Mouse (Mus musculus) neural tube, embryonic 11.5 days (tissue): ENCODE data around the gene Mcur1. TPM values are rescaled to one million over a fixed set of nuclear protein-coding genes. Genes with fewer than 3 reads are reported as not detected.

ENCODE experiments used
- ATAC-seq: fragments of 200-750 bp; cut with Nextera tagmentation; 2 replicates; pipeline ENCODE4 v1.8.0; 2017; ENCODE audit warnings: moderate number of reproducible peaks, mild to moderate bottlenecking, moderate TSS enrichment, moderate library complexity; ENCODE audit not compliant: insufficient read depth, low FRiP score, low TSS enrichment
- DNase-seq: peaks from one replicate; pipeline ENCODE4 v3.0.0-alpha.2; 2015; ENCODE audit warnings: low spot score
- H3K27ac ChIP-seq: fragments of 300-500 bp; sonication (generic); 2 replicates; pipeline ENCODE4 v1.5.1; 2014; ENCODE audit warnings: low read depth, mild to moderate bottlenecking, low read length
- H3K27me3 ChIP-seq: fragments of 300-500 bp; sonication (generic); 2 replicates; pipeline ENCODE4 v1.6.1; 2014; ENCODE audit warnings: mild to moderate bottlenecking, low read length, mixed read lengths; ENCODE audit not compliant: control insufficient read depth, insufficient read depth
- H3K36me3 ChIP-seq: fragments of 300-500 bp; sonication (generic); 2 replicates; pipeline ENCODE4 v1.6.1; 2014; ENCODE audit warnings: mild to moderate bottlenecking, low read length, moderate library complexity, mixed read lengths; ENCODE audit not compliant: control insufficient read depth, insufficient read depth
- H3K4me1 ChIP-seq: fragments of 300-500 bp; sonication (generic); 2 replicates; pipeline ENCODE4 v1.6.1; 2014; ENCODE audit warnings: low read length, mixed read lengths; ENCODE audit not compliant: control insufficient read depth, insufficient read depth
- H3K4me2 ChIP-seq: fragments of 300-500 bp; sonication (generic); 2 replicates; pipeline ENCODE4 v1.6.1; 2014; ENCODE audit warnings: low read depth, mild to moderate bottlenecking, moderate library complexity
- H3K4me3 ChIP-seq: fragments of 300-500 bp; sonication (generic); 2 replicates; pipeline ENCODE4 v1.5.1; 2014; ENCODE audit warnings: low read depth, low read length
- H3K9ac ChIP-seq: fragments of 300-500 bp; sonication (generic); 2 replicates; pipeline ENCODE4 v1.6.1; 2014; ENCODE audit warnings: mild to moderate bottlenecking, low read length
- H3K9me3 ChIP-seq: fragments of 300-500 bp; sonication (generic); 2 replicates; pipeline ENCODE4 v1.6.1; 2016; ENCODE audit warnings: low read length; ENCODE audit not compliant: control insufficient read depth
- WGBS: fragments of 180-500 bp; shearing (Covaris S2); extraction: QIAGEN DNeasy Blood & Tissue Kit; methylation state at CpG from one replicate; pipeline ENCODE4 v1.1.7; 2014; 5-methylcytosine and 5-hydroxymethylcytosine counted together
- polyA plus RNA-seq: library from polyadenylated mRNA; unstranded; fragments of >200 nt; fragmentation: Nextera tagmentation; extraction: Ambion mirVana; gene quantifications from 2 replicates; pipeline ENCODE4 v1.2.1, GENCODE M21; 2014

Mcur1 gene
- polyA plus RNA-seq, 1 experiment from 2014 or later = 14.7 TPM

DNA sequence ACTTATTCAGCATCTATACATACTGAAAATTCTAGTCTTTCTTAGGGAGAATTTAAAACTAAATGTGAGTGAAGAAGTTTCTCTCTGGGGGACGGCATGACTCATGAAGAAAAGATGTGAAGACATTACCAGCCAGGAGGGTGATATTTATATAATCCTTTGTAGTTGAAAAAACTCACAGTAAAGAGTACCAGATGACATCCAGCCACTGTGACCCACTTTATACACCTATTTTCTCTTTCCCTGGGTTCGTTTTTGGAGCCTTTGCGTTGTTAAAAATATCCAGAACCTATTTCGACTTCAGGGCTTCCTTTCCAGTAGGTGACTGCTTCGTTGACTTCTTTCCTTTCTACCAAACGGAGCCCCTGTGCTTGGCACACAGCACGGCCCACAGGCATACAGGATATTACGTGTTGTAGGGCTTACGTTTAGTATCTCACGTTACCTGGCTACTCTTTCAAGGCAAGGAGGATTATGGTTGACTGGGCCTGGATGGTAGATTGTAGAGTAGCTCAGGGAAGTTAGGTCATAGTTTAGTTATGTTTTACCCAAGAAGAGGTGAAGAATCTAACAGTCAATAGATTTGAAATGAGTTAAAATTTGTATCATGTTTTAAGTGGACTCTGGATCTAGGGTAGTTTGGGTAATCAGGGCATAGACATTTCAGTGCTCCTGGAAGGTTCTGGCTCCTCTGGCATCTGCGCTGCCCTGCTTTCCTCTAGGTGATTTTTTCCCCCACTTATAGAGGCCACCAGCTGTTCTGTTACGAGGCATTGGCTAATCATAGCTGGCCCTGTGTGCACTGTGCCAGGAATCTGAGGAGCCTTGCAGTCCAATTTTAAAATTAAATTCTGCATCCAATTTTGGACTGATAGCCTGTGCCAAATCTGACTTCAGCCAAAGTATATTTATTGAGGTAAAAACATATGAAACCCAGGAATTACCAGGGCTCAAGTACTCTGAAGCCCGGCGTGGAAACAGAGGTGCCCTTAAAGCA, 28.2 kb upstream of the Mcur1 start:
- no peaks in the 10 kb centered on the region for H3K36me3 ChIP-seq
- H3K9me3 ChIP-seq = no peaks in the 10 kb centered on the region
- no peak overlapping the region for H3K9ac ChIP-seq
- no peak overlapping the region for H3K4me3 ChIP-seq
- H3K27ac ChIP-seq = no peak overlapping the region
- DNase-seq = no peak
- ATAC-seq = no peak
- no peaks in the 10 kb centered on the region for H3K4me1 ChIP-seq
- WGBS = 87% methylated on average over 14 of the region's 14 CpGs
- no peak overlapping the region for H3K4me2 ChIP-seq
- H3K27me3 ChIP-seq = no peaks in the 10 kb centered on the region

DNA sequence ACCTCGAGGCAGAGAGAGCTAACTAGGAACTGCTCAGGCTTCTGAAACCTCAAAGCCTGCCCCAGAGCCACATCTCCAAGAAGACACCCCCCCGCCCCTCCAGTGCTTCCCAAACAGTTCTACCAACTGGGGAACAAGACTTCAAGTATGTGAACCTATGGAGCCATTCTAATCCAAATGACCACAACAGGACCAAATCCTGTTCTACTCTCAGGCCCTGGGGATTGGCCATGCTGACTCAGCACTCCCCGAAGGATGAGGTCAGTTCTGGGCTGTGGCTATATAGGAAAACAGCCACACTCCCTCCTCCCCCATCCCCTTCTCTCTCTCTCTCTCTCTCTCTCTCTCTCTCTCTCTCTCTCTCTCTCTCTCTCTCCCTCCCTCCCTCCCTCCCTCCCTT, 27.0 kb upstream of the Mcur1 start:
- Histone ChIP-seq H3K9me3 (no peaks in the 10 kb centered on the region), H3K27ac (no peak overlapping the region), H3K4me2 (no peak overlapping the region), H3K36me3 (no peaks in the 10 kb centered on the region), H3K4me1 (no peaks in the 10 kb centered on the region), H3K4me3 (no peak overlapping the region), H3K27me3 (no peaks in the 10 kb centered on the region), H3K9ac (no peak overlapping the region)
- ATAC-seq = no peak
- no peak for DNase-seq
- 86% methylated on average over 3 of the region's 3 CpGs for WGBS

DNA sequence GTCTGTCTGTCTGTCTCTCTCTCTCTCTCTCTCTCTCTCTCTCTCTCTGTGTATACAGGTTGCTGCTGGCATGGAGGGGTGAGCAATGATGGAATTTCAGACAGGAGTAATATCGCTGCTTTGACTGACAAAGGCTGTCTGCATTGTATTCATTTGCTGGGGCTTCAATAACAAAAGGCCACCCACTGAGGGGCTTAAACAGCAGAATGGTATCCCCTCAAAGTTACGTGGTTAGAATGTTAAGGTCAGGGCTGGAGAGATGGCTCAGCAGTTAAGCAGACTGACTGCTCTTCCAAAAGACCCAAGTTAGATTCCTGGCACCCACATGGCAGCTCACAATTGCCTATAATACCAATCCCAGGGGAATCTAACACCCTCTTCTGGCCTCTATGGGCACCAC, 25.3 kb upstream of the Mcur1 start:
- no peaks in the 10 kb centered on the region for H3K9me3 ChIP-seq
- DNase-seq = no peak
- no peaks in the 10 kb centered on the region for H3K36me3 ChIP-seq
- H3K9ac ChIP-seq = no peak overlapping the region
- no peak overlapping the region for H3K27ac ChIP-seq
- no peaks in the 10 kb centered on the region for H3K27me3 ChIP-seq
- H3K4me1 ChIP-seq = no peaks in the 10 kb centered on the region
- whole genome bisulfite sequencing = 56% methylated on average over 2 of the region's 2 CpGs
- no peak for ATAC-seq
- no peak overlapping the region for H3K4me3 ChIP-seq
- H3K4me2 ChIP-seq = no peak overlapping the region

DNA sequence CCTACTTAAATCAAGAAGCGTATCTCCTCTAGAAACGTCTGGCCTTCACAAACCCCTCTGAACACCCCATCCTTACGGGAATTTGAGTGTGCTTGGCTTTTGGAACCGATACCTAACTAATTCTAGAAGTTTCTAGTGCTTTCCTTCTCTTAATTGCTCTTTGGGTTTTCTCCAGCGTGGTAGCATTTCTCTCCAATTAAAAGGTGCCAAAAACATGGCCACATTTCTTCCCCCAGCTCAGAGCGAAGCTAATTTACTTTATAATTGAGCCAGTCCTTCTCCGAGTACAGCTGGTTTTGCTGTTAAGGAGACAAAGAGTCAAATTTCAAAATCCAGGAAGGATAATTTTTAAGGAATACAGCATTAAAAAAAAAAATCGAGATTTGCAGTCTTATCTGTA, 23.5 kb upstream of the Mcur1 start:
- no peak for DNase-seq
- Histone ChIP-seq H3K4me3 (no peak overlapping the region), H3K4me2 (no peak overlapping the region), H3K9ac (no peak overlapping the region), H3K27me3 (no peaks in the 10 kb centered on the region), H3K9me3 (no peaks in the 10 kb centered on the region), H3K27ac (no peak overlapping the region), H3K36me3 (no peaks in the 10 kb centered on the region), H3K4me1 (no peaks in the 10 kb centered on the region)
- ATAC-seq = no peak
- WGBS = 71% methylated on average over 8 of the region's 8 CpGs

DNA sequence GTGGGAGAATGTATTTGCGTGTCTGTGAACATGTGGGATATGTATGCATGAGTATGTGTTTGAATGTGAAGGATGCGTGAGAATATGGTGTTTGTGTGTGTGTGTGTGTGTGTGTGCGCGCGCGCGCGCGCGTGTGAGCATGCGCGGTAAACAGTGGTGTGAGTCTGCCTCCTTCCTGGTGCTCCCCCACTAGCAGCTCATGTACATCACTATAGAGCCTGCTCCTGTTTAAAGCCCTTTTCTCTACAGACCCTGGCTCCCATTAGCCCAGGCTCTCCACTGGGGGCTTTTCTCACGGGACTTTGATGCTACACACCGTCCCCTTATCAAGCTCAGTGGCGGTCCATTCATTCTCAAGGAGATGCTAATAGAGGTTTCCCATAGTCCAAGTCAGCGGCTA, 23.0 kb upstream of the Mcur1 start:
- WGBS = 38% methylated on average over 16 of the region's 16 CpGs
- no peaks in the 10 kb centered on the region for H3K4me1 ChIP-seq
- H3K36me3 ChIP-seq = no peaks in the 10 kb centered on the region
- H3K4me3 ChIP-seq = no peak overlapping the region
- H3K4me2 ChIP-seq = peak overlapping the region; percentile 14; the same call in 1 of the 2 replicates
- no peaks in the 10 kb centered on the region for H3K27me3 ChIP-seq
- H3K9ac ChIP-seq = no peak overlapping the region
- DNase-seq = peak; percentile 30
- ATAC-seq = no peak
- no peaks in the 10 kb centered on the region for H3K9me3 ChIP-seq
- H3K27ac ChIP-seq = no peak overlapping the region

DNA sequence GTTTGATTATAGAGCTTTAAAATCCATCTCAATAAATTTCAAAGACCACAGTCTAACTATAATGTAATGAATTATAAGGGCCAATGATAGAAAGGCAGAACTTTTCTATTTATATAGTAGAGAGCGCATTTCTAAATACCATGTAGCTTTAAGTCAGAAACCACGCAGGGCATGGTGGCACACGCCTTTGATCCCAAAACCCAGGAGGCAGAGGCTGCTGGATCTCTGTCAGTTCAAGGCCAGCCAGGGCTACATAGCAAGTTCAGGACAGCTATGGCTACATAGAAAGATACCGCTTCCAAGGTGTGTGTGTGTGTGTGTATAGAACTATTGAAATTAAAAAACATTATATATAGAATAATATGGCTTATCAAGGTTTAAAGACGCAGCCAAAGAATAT, 20.7 kb upstream of the Mcur1 start:
- H3K9me3 ChIP-seq = no peaks in the 10 kb centered on the region
- no peak overlapping the region for H3K27ac ChIP-seq
- DNase-seq (no peak), ATAC-seq (no peak)
- H3K4me1 ChIP-seq = no peaks in the 10 kb centered on the region
- H3K4me2 ChIP-seq = no peak overlapping the region
- H3K4me3 ChIP-seq = no peak overlapping the region
- H3K9ac ChIP-seq = no peak overlapping the region
- whole genome bisulfite sequencing = 92% methylated on average over 5 of the region's 5 CpGs
- H3K27me3 ChIP-seq = no peaks in the 10 kb centered on the region
- no peaks in the 10 kb centered on the region for H3K36me3 ChIP-seq

DNA sequence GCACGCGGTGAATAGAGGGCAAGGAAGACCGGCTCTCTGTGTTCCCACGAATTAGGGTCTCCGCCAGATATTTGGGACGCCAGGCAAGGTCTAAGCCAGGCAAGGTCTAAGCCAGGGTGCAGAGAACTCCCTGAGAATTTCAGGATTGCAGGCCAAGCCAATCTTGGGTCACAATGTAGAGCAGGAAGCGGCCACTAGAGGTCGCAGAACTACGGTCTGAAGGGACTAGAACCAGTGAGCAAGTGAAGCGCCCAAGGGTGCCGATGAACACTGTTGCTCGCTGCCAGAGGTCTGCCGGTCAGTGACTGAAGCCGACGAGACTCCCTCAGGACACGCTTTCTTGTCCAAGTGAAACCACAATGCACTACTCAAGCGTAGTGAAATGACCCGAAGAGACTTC, 19.7 kb upstream of the Mcur1 start:
- H3K4me1 ChIP-seq = no peaks in the 10 kb centered on the region
- H3K36me3 ChIP-seq = no peaks in the 10 kb centered on the region
- H3K4me2 ChIP-seq = no peak overlapping the region
- ATAC-seq = no peak
- H3K27ac ChIP-seq = no peak overlapping the region
- WGBS = 24% methylated on average over 18 of the region's 18 CpGs
- H3K27me3 ChIP-seq = no peaks in the 10 kb centered on the region
- no peak overlapping the region for H3K9ac ChIP-seq
- DNase-seq = peak; percentile 60
- H3K4me3 ChIP-seq = no peak overlapping the region
- no peaks in the 10 kb centered on the region for H3K9me3 ChIP-seq

DNA sequence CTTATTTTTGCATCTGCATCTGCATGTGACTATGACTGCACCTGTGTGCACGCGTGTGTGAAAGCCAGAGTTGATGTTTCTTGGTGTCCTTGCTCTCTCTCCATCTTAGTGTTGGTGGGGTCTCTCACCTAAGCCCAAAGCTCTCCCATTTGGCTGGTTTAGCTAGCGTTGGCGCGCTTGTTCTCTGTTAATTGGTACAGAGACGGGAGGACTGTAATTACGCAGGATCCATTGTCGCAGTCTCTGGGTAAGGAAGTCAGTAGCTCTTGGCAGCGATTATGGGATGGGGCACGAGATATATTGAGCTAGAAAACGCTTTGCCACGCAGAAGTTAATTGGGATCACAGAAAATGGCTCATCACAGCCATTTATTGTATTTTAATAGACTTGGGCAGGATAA, 17.8 kb upstream of the Mcur1 start:
- ATAC-seq = no peak
- no peaks in the 10 kb centered on the region for H3K4me1 ChIP-seq
- H3K4me2 ChIP-seq = no peak overlapping the region
- no peak for DNase-seq
- no peak overlapping the region for H3K4me3 ChIP-seq
- H3K9ac ChIP-seq = no peak overlapping the region
- WGBS = 91% methylated on average over 12 of the region's 12 CpGs
- H3K9me3 ChIP-seq = no peaks in the 10 kb centered on the region
- no peaks in the 10 kb centered on the region for H3K36me3 ChIP-seq
- H3K27me3 ChIP-seq = no peaks in the 10 kb centered on the region
- H3K27ac ChIP-seq = no peak overlapping the region

DNA sequence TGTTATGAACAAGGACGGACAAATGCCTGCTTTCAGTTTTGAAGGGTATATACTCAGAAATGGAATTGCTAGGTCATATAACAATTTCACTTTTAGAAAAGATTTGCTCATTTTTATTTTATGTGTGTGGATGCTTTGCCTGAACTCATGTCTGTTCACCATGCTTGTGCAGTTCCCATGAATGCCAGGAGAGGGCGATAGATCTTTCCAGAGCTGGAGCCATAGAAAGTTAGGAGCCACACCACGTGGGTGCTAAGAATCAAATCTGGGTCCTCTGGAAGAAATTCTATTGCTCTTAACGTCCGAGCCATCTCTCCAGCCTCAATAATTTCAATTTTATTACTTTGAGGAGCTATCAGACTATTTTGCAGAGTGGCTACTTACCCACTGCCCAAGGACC, 17.3 kb upstream of the Mcur1 start:
- 69% methylated on average over 5 of the region's 5 CpGs for WGBS
- ATAC-seq = no peak
- Histone ChIP-seq H3K27ac (no peak overlapping the region), H3K9me3 (no peaks in the 10 kb centered on the region), H3K4me1 (no peaks in the 10 kb centered on the region), H3K27me3 (no peaks in the 10 kb centered on the region), H3K9ac (no peak overlapping the region), H3K4me3 (no peak overlapping the region), H3K4me2 (no peak overlapping the region), H3K36me3 (no peaks in the 10 kb centered on the region)
- no peak for DNase-seq
